Mouse (Mus musculus) forebrain, embryonic 16.5 days (tissue): ENCODE data around the gene Map7. TPM values are rescaled to one million over a fixed set of nuclear protein-coding genes. Genes with fewer than 3 reads are reported as not detected.

Experiments used
- ATAC-seq: fragments of 200-750 bp; cut with Nextera tagmentation; 2 replicates; pipeline ENCODE4 v1.8.0; 2017; ENCODE audit warnings: mild to moderate bottlenecking, moderate library complexity
- H3K27ac ChIP-seq: fragments of 300-500 bp; sonication (generic); 2 replicates; pipeline ENCODE4 v1.5.1; 2014; ENCODE audit warnings: low read length, control low read depth
- H3K27me3 ChIP-seq: fragments of 300-500 bp; sonication (generic); replicated peaks from 2 replicates; pipeline ENCODE4 v1.6.1; 2014; ENCODE audit warnings: low read length; ENCODE audit not compliant: control insufficient read depth, insufficient read depth
- H3K36me3 ChIP-seq: fragments of 300-500 bp; sonication (generic); 2 replicates; pipeline ENCODE4 v1.6.1; 2014; ENCODE audit not compliant: control insufficient read depth, insufficient read depth
- H3K4me1 ChIP-seq: fragments of 300-500 bp; sonication (generic); replicated peaks from 2 replicates; pipeline ENCODE4 v1.6.1; 2014; ENCODE audit warnings: low read length; ENCODE audit not compliant: control insufficient read depth, insufficient read depth
- H3K4me2 ChIP-seq: fragments of 300-500 bp; sonication (generic); 2 replicates; pipeline ENCODE4 v1.6.1; 2014; ENCODE audit warnings: mild to moderate bottlenecking, low read length, control low read depth
- H3K4me3 ChIP-seq: fragments of 300-500 bp; sonication (generic); replicated peaks from 2 replicates; pipeline ENCODE4 v1.5.1; 2014; ENCODE audit warnings: mild to moderate bottlenecking, low read length, control low read depth
- H3K9ac ChIP-seq: fragments of 300-500 bp; sonication (generic); replicated peaks from 2 replicates; pipeline ENCODE4 v1.6.1; 2014; ENCODE audit warnings: low read depth, low read length, control low read depth
- H3K9me3 ChIP-seq: fragments of 300-500 bp; sonication (generic); 2 replicates; pipeline ENCODE4 v1.6.1; 2016; ENCODE audit warnings: low read length; ENCODE audit not compliant: control insufficient read depth
- WGBS: fragments of 180-500 bp; shearing (Covaris S2); extraction: QIAGEN DNeasy Blood & Tissue Kit; methylation state at CpG from one replicate; pipeline ENCODE4 v1.1.7; 2014; 5-methylcytosine and 5-hydroxymethylcytosine counted together
- polyA plus RNA-seq: library from polyadenylated mRNA; unstranded; fragments of >200 nt; fragmentation: Nextera tagmentation; extraction: Ambion mirVana; gene quantifications from 2 replicates; pipeline ENCODE4 v1.2.1, GENCODE M21; 2015

Gene Map7
- polyA plus RNA-seq: 4.5 and 8.2 TPM in 2 replicates

GRCm38 (mm10) chr10:20148130-20148772 lies at the start of gene Map7:
TSS of gene Map7 (plus strand) at chr10:20148471.
- Histone ChIP-seq H3K27ac (no peak within 1 kb of the TSS), H3K9me3 (no peaks in the 10 kb centered on the region), H3K4me1 (peaks cover 20% of the 10 kb centered on the region), H3K4me2 (peak within 1 kb of the TSS; percentile 97), H3K4me3 (peak within 1 kb of the TSS; percentile 72), H3K27me3 (peaks cover 16% of the 10 kb centered on the region), H3K36me3 (no peaks in the 10 kb centered on the region), H3K9ac (peak within 1 kb of the TSS; percentile 60)
- WGBS: 4% methylated on average over 51 of the region's 51 CpGs
- ATAC-seq: peak; percentile 6; the same call in 1 of the 2 replicates

- H3K9me3 ChIP-seq: no peaks in the 10 kb centered on the region
- no peak overlapping the region for H3K9ac ChIP-seq
- no peaks in the 10 kb centered on the region for H3K27me3 ChIP-seq
- no peak overlapping the region for H3K27ac ChIP-seq
- H3K36me3 ChIP-seq: no peaks in the 10 kb centered on the region
- H3K4me2 ChIP-seq: no peak overlapping the region
- H3K4me1 ChIP-seq: no peaks in the 10 kb centered on the region
- 94% methylated on average over 6 of the region's 6 CpGs for WGBS
- no peak overlapping the region for H3K4me3 ChIP-seq
- no peak for ATAC-seq
These were observed 46.8 kb upstream of the Map7 start for GRCm38 (mm10) chr10:20101456-20101855.

DNA sequence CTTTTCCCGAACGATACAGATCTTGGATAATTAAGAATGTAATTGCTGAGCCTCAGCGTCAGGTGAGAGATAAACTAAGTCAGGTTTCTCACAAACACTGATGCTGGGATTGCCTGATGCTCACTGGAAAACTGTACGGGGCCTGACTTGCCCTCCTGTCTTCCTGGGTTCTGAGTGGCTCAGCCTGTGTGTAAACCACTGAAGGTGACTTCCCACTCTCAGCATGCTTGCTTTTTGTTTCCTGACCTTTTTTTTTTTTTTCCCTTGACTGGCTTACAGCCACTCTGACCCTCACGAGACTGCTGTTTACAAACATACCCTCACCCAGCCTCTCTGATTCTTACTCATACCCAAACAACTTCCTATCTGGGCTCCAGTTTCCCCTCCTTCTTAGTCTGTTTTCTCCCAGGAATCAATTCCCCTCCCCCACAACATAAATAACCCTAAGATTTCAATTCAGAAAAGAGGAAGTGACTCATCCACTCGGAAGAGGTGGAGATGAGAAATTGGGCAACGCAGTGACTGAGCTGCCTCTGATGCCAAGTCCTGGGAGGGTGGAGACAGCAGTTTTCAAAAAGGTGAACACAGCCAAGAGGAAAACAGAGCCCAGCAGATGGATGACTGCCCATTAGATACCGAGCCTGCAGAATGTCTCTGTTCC lies 43.9 kb upstream of the Map7 start:
- H3K9ac ChIP-seq: no peak overlapping the region
- no peak for ATAC-seq
- 66% methylated on average over 8 of the region's 8 CpGs for WGBS

DNA sequence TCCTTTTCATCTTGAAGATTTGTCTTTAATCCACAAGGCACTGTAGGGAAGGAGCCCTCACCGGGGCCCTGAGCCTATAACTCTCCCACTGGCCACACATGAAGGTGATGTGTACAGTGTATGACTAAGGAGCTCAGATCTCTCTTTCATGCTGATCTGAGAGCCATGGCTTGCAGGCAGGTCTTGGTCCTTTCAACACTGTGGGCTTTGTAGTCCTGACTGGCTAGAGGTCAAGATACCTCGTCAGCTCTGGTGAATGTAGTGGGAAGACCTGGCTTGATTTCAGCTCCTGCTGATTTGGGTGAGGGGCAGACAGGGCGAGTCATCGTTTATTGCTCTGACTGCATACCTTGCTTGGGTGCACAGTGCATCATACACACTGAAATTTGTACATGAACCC lies 42.7 kb upstream of the Map7 start:
- Histone ChIP-seq H3K4me2 (no peak overlapping the region), H3K27me3 (no peaks in the 10 kb centered on the region), H3K9ac (no peak overlapping the region), H3K4me1 (no peaks in the 10 kb centered on the region), H3K9me3 (no peaks in the 10 kb centered on the region), H3K27ac (no peak overlapping the region), H3K36me3 (no peaks in the 10 kb centered on the region), H3K4me3 (no peak overlapping the region)
- no peak for ATAC-seq
- WGBS: 78% methylated on average over 4 of the region's 4 CpGs

More for the DNA sequence above, 43.9 kb upstream of the Map7 start:
- no peaks in the 10 kb centered on the region for H3K27me3 ChIP-seq
- no peak overlapping the region for H3K27ac ChIP-seq
- H3K4me2 ChIP-seq: no peak overlapping the region
- H3K36me3 ChIP-seq: no peaks in the 10 kb centered on the region
- no peak overlapping the region for H3K4me3 ChIP-seq
- no peaks in the 10 kb centered on the region for H3K4me1 ChIP-seq
- H3K9me3 ChIP-seq: no peaks in the 10 kb centered on the region

DNA sequence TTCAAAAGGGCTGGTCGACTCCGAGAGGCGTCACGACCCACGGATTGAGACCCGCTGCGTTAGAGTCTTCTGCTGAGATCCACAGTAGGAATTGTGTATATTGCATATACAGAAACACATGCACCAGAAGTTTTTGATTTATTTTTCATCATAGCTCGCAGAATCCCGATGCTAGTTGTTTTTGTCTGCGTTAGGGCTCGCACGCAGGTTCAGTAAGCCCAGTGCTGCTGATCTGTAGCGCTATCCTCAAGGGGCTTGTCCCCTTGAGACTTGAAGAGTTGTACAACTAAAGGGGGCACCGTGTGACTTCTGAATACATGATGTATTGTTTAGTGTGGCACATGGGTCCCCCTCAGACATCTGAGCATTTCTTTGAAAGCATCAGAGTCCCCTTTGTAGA lies 41.2 kb upstream of the Map7 start:
- no peak for ATAC-seq
- H3K4me1 ChIP-seq: no peaks in the 10 kb centered on the region
- WGBS: 94% methylated on average over 14 of the region's 14 CpGs

DNA sequence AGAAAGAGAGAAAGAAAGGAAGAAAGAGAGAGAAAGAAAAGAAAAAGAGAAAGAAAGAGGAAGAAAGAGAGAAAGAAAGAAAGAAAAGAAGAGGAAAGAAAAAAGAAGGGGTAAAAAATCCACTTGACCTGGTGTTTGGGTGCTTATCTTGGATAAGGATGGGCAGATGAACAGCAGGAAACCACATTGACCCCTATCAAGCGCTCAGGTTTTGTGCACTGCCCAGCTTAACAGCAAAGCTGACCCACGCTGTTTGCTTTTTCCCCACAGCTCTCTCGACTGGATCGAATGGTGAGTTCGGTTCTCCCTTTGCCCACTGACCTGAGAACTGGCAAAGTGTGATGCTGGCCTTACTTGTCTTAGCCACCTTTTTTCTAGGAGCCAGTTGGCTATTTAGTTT lies 36.8 kb upstream of the Map7 start:
- WGBS: 91% methylated on average over 5 of the region's 5 CpGs
- Histone ChIP-seq H3K36me3 (no peaks in the 10 kb centered on the region), H3K4me3 (no peak overlapping the region), H3K4me1 (no peaks in the 10 kb centered on the region), H3K9ac (no peak overlapping the region), H3K9me3 (no peaks in the 10 kb centered on the region), H3K4me2 (no peak overlapping the region), H3K27ac (no peak overlapping the region), H3K27me3 (no peaks in the 10 kb centered on the region)
- no peak for ATAC-seq

More for the DNA sequence above, 41.2 kb upstream of the Map7 start:
- Histone ChIP-seq H3K9ac (no peak overlapping the region), H3K4me2 (no peak overlapping the region), H3K36me3 (no peaks in the 10 kb centered on the region), H3K4me3 (no peak overlapping the region), H3K9me3 (no peaks in the 10 kb centered on the region), H3K27ac (no peak overlapping the region), H3K27me3 (no peaks in the 10 kb centered on the region)

GRCm38 (mm10) chr10:20112026-20112973 lies 36.0 kb upstream of the Map7 start:
- ATAC-seq: peak; percentile 49; the same call in 1 of the 2 replicates
- no peak overlapping the region for H3K4me2 ChIP-seq
- H3K27ac ChIP-seq: no peak overlapping the region
- 77% methylated on average over 18 of the region's 18 CpGs for WGBS
- no peaks in the 10 kb centered on the region for H3K9me3 ChIP-seq
- no peak overlapping the region for H3K9ac ChIP-seq
- no peak overlapping the region for H3K4me3 ChIP-seq
- no peaks in the 10 kb centered on the region for H3K4me1 ChIP-seq
- no peaks in the 10 kb centered on the region for H3K27me3 ChIP-seq
- H3K36me3 ChIP-seq: no peaks in the 10 kb centered on the region

DNA sequence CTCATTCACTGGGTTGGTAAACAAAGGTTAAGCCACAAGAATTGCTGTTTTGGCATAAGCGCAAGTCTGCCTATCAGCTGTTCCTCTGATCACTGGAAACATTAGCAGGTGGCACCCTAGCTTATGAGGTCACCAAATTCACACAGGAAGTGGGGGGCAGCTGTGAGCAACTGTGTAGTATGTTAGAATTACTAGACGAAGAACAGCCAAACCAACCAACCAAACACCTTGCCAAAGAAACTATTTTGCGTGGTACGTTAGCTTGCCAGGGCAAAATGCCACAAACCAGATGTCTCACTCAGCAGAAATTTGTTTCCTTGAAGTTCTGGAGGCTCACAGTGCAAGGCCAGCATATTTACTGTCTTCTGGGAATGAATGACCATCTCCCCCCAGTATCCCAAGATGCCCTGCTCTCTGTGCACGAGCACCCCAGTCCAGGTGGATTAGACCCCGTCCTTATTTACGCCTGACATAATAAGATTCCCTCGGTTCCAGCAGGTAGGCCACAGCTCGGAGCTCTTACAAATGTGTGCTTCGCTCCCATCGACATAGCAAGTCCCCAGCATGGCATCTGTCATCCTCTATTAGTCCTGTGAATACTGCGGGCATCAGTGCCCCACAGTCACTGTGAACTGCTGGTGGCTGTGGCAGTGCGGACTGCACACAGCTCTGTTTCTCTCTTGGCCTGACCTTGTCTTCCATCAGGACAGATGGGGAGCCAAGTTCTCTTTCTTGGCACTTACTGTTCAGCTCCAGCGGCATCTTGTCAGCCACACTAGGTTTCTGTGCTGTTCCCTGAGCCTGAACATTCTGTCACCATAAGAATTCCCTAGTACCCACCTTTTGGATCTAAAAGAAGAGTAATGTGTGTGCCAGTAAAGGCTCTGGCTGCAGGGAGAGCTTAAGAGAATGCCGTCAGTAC lies 28.5 kb upstream of the Map7 start:
- Histone ChIP-seq H3K36me3 (no peaks in the 10 kb centered on the region), H3K4me3 (no peak overlapping the region), H3K4me2 (no peak overlapping the region), H3K4me1 (peaks cover 3% of the 10 kb centered on the region; the same call in 1 of the 2 replicates), H3K9me3 (no peaks in the 10 kb centered on the region), H3K27ac (no peak overlapping the region), H3K9ac (no peak overlapping the region), H3K27me3 (no peaks in the 10 kb centered on the region)
- WGBS: 80% methylated on average over 15 of the region's 15 CpGs
- no peak for ATAC-seq
